Mouse (Mus musculus) intestine, embryonic 16.5 days (tissue): Measurements from ENCODE around the gene Slc23a2. TPM values are rescaled to one million over a fixed set of nuclear protein-coding genes. Genes with fewer than 3 reads are reported as not detected.

Source experiments
- ATAC-seq: fragments of 200-750 bp; cut with Nextera tagmentation; 2 replicates; pipeline ENCODE4 v1.8.0; 2017; ENCODE audit warnings: moderate TSS enrichment, moderate library complexity
- H3K27ac ChIP-seq: fragments of 300-500 bp; sonication (generic); 2 replicates; pipeline ENCODE4 v1.5.1; 2014; ENCODE audit warnings: mild to moderate bottlenecking, low read length
- H3K27me3 ChIP-seq: fragments of 300-500 bp; sonication (generic); replicated peaks from 2 replicates; pipeline ENCODE4 v1.6.1; 2014; ENCODE audit warnings: low read length, control low read depth, mixed read lengths; ENCODE audit not compliant: control insufficient read depth, insufficient read depth
- H3K36me3 ChIP-seq: fragments of 300-500 bp; sonication (generic); 2 replicates; pipeline ENCODE4 v1.6.1; 2014; ENCODE audit warnings: low read length, control low read depth; ENCODE audit not compliant: control insufficient read depth, insufficient read depth
- H3K4me1 ChIP-seq: fragments of 300-500 bp; sonication (generic); 2 replicates; pipeline ENCODE4 v1.6.1; 2014; ENCODE audit warnings: low read length, control low read depth, mixed read lengths; ENCODE audit not compliant: control insufficient read depth, insufficient read depth
- H3K4me2 ChIP-seq: fragments of 300-500 bp; sonication (generic); 2 replicates; pipeline ENCODE4 v1.6.1; 2014; ENCODE audit warnings: low read depth, low read length, control low read depth
- H3K4me3 ChIP-seq: fragments of 300-500 bp; sonication (generic); 2 replicates; pipeline ENCODE4 v1.5.1; 2014; ENCODE audit warnings: mild to moderate bottlenecking, low read length
- H3K9ac ChIP-seq: fragments of 300-500 bp; sonication (generic); 2 replicates; pipeline ENCODE4 v1.6.1; 2014; ENCODE audit warnings: low read depth, low read length
- H3K9me3 ChIP-seq: fragments of 300-500 bp; sonication (generic); 2 replicates; pipeline ENCODE4 v1.6.1; 2016; ENCODE audit warnings: low read length, control low read depth; ENCODE audit not compliant: control insufficient read depth
- WGBS: fragments of 180-500 bp; shearing (Covaris S2); extraction: QIAGEN DNeasy Blood & Tissue Kit; methylation state at CpG from one replicate; pipeline ENCODE4 v1.1.7; 2014; 5-methylcytosine and 5-hydroxymethylcytosine counted together
- polyA plus RNA-seq: library from polyadenylated mRNA; unstranded; fragments of >200 nt; fragmentation: Nextera tagmentation; extraction: Ambion mirVana; gene quantifications from 2 replicates; pipeline ENCODE4 v1.2.1, GENCODE M21; 2015

The Slc23a2 gene
- polyA plus RNA-seq, 1 experiment from 2014 or later, result 13.5 TPM

DNA sequence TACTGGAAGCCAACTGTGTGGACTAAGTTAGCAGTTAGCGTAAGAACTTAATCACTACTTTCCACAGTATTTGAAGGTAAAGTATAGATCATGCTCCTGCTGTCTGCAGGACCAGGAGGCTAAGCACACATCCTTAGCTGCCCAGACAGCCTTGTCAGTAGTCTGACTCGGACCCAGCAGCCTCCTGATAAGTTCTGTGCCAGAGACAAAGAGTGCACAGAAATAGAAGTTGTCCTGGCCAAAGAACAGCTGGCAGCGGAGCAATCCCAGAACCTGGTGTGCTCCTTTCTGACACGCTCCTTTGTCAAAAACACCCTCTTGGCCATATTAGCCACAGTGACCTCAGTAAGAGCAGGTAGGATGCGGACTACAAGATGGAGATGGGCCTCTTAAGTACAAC, 65.8 kb downstream of the Slc23a2 start:
- no peaks in the 10 kb centered on the region for H3K9me3 ChIP-seq
- no peaks in the 10 kb centered on the region for H3K4me1 ChIP-seq
- H3K4me2 ChIP-seq, result no peak overlapping the region
- H3K27me3 ChIP-seq, result no peaks in the 10 kb centered on the region
- no peak overlapping the region for H3K27ac ChIP-seq
- no peak overlapping the region for H3K9ac ChIP-seq
- WGBS, result 80% methylated on average over 5 of the region's 5 CpGs
- no peak for ATAC-seq
- 0 out of 2 replicates have a peak, but pooled peaks cover 8% of the 10 kb centered on the region for H3K36me3 ChIP-seq
- H3K4me3 ChIP-seq, result no peak overlapping the region

DNA sequence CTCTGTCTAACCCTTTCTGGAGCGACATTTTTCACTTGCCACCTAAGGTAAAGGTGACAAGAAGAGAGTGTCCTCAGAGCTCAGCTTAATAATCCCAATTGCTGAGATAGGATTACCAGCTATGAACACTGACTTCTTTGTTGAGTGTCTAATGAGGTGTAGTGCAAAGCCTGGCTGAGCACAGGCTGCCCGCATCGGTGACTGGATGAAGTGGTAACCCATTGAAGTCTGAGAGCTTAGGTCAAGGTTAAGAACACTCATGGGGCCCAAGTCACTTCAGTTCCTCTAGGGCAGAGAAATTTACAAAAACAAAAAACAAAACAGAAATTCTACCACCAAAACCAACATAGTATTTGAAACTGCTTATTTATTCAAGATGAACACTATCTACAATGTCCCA, 71.9 kb downstream of the Slc23a2 start:
- Histone ChIP-seq H3K9ac (no peak overlapping the region), H3K4me1 (no peaks in the 10 kb centered on the region), H3K4me3 (no peak overlapping the region), H3K27me3 (no peaks in the 10 kb centered on the region), H3K27ac (no peak overlapping the region), H3K36me3 (peaks cover 13% of the 10 kb centered on the region; the same call in 1 of the 2 replicates), H3K4me2 (no peak overlapping the region), H3K9me3 (no peaks in the 10 kb centered on the region)
- WGBS, result 84% methylated on average over 3 of the region's 3 CpGs
- ATAC-seq, result no peak

DNA sequence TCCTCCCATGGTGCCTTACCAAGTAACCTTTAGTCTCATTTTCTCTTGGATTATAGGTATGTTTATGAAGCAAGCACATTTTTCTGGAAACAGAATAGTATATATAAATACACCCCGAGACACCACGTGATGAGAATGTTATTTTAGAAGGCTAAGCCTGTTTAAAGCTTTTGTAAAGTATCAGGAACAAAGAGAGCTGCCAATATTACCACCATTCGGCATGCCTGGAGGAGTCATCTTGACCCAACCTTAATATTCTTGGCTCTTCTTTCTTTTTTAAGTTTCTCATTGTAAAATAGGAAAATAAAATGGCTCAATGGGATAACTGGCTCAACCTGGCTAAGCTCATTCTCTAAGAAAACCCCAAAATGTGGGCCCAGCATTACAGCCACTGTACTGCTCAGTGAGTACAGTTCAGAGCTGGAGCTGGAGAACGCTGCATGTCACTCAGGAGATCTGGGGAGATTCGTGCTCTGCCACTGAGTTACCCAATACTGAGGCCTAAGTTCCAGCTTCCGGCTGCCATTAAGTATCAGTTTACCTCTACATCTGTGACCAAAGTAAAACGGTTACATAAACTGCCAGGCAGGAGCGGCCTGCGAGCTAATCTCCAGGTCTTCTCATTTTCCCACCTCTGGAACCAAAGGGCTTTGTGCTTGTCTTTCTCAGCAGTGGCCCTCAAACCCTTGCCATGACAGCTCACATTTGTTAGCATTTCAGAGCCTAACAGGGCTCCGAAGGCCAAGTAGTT, 74.7 kb downstream of the Slc23a2 start:
- no peak for ATAC-seq
- no peaks in the 10 kb centered on the region for H3K27me3 ChIP-seq
- H3K4me1 ChIP-seq, result no peaks in the 10 kb centered on the region
- no peak overlapping the region for H3K27ac ChIP-seq
- H3K36me3 ChIP-seq, result peaks cover 13% of the 10 kb centered on the region; the same call in 1 of the 2 replicates
- H3K4me2 ChIP-seq, result no peak overlapping the region
- no peak overlapping the region for H3K9ac ChIP-seq
- H3K9me3 ChIP-seq, result no peaks in the 10 kb centered on the region
- no peak overlapping the region for H3K4me3 ChIP-seq
- 90% methylated on average over 10 of the region's 10 CpGs for WGBS

DNA sequence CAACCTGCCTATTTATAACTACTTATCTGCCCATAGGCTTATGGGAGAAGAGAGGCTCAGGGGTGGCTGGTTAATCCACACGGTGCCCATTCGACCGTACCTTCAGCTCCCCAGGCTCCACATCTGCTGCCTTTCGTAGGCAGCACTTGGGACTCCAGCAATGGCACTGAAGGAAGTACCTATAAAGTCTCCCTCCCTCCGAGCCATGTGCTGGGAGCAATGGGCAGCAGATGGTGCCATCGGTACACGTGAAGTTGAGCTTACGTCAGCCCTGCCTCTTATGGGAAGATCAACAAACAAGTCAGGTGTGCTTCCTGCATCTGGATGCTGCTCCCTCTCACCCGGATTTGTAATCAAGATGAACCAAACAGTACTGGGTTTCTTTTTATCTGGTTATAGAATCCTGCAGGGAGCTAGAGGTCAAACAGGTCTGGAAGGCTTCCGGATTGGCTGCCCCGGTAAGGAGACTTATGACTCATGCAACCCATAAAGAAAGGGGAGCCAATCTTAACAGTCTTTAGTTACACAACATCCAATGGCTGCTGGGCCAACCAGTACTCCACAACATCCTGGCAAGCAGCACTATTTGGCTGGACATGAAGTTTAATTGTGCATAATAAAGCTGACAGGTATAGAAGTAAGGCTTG, 80.6 kb downstream of the Slc23a2 start:
- H3K27me3 ChIP-seq, result no peaks in the 10 kb centered on the region
- peak; percentile 79 for ATAC-seq
- 58% methylated on average over 11 of the region's 11 CpGs for WGBS

DNA sequence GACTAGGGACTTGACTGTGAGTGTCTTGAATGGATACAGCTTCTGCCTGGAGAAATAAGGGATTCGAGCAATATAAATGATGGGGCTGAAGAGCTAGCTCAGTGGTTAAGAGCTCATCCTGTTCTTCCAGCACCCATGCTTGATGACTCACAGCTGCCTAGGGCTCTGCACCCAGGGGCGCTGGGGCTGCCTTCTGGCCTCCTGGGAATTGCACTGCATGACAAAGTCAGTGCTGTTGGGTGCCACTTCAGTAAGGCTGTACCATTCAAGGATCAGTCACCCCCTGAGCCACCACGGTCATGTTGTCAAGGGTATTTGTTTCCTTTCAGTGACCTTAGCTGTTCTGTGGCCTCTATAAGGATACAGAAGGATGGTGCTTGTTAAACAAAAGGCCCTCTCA, 81.1 kb downstream of the Slc23a2 start:
- WGBS, result 65% methylated on average over 3 of the region's 3 CpGs
- Histone ChIP-seq H3K27me3 (no peaks in the 10 kb centered on the region), H3K4me1 (peaks cover 5% of the 10 kb centered on the region; the same call in 1 of the 2 replicates), H3K9ac (no peak overlapping the region), H3K9me3 (no peaks in the 10 kb centered on the region), H3K4me3 (no peak overlapping the region), H3K4me2 (no peak overlapping the region), H3K36me3 (0 out of 2 replicates have a peak, but pooled peaks cover 2% of the 10 kb centered on the region), H3K27ac (no peak overlapping the region; the same call in 1 of the 2 replicates)
- peak; percentile 35 for ATAC-seq

More for the DNA sequence above, 80.6 kb downstream of the Slc23a2 start:
- no peak overlapping the region for H3K4me2 ChIP-seq
- H3K4me3 ChIP-seq, result no peak overlapping the region
- no peaks in the 10 kb centered on the region for H3K9me3 ChIP-seq
- no peak overlapping the region; the same call in 1 of the 2 replicates for H3K27ac ChIP-seq
- peaks cover 5% of the 10 kb centered on the region; the same call in 1 of the 2 replicates for H3K4me1 ChIP-seq
- no peak overlapping the region for H3K9ac ChIP-seq
- 0 out of 2 replicates have a peak, but pooled peaks cover 2% of the 10 kb centered on the region for H3K36me3 ChIP-seq

DNA sequence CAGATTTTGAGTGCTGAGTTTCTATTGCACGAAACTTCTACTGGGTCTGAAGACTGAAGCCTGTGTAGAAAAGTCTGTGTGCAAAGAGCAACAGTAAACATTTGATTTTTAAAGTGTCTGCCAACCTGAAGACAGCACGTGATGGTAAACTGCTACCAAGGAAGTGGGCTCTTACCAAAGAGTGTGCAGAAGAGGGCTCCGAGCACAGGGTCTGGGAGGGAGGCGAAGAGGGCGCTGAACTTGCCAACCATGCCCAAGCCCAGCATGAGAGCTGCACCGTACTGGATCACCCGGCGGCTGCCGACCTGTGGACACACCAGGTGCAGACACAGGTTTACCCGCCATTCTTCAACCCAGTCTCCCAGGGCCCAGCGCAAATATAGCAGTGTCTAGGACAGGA, 83.0 kb downstream of the Slc23a2 start:
- 93% methylated on average over 11 of the region's 11 CpGs for WGBS
- Histone ChIP-seq H3K27ac (no peak overlapping the region), H3K9me3 (no peaks in the 10 kb centered on the region), H3K4me2 (no peak overlapping the region), H3K27me3 (no peaks in the 10 kb centered on the region), H3K4me1 (peaks cover 5% of the 10 kb centered on the region; the same call in 1 of the 2 replicates), H3K36me3 (peaks cover 2% of the 10 kb centered on the region; the same call in 1 of the 2 replicates), H3K9ac (no peak overlapping the region), H3K4me3 (no peak overlapping the region)
- ATAC-seq, result no peak

DNA sequence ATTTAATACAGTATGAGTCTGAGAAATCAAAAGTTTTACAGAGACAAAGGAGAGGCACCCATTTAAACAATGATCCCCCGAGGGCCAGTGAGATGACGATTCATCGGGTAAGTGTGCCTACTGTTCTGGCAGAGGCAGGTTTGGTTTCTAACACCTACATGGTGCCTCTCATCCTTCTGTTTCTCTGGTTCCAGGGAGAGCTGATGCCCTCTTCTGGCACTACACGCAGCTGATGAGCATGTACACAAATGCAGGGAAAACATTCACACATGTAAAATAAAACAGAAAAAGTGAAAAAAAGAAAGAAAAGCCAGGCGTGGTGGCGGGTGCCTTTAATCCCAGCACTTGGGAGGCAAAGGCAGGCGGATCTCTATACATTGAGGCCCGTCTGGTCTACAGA, 85.0 kb downstream of the Slc23a2 start:
- H3K9me3 ChIP-seq, result no peaks in the 10 kb centered on the region
- no peaks in the 10 kb centered on the region for H3K27me3 ChIP-seq
- no peak overlapping the region for H3K4me2 ChIP-seq
- peaks cover 7% of the 10 kb centered on the region; the same call in 1 of the 2 replicates for H3K36me3 ChIP-seq
- H3K4me3 ChIP-seq, result no peak overlapping the region
- no peak overlapping the region for H3K27ac ChIP-seq
- no peak for ATAC-seq
- no peak overlapping the region for H3K9ac ChIP-seq
- 90% methylated on average over 8 of the region's 8 CpGs for WGBS
- peaks cover 9% of the 10 kb centered on the region; the same call in 1 of the 2 replicates for H3K4me1 ChIP-seq

DNA sequence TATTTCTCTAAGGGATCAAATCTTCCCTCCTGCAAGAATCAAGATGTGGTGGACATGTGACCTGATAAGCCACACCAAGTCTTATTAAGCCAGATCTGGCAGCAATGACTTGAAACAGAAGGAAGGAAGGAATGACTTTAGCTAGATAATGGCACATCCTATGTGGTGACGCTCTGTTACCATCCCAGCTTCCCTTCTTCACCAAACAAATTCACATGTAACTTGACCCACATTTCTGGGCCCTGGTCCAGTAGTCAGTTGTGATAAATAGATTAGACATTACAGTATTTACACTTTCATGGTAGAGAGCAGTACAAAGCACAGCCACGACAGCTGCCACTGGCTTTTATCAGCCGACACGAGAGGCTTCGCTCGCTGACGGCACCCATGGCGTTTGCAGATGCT, 89.6 kb downstream of the Slc23a2 start:
- Histone ChIP-seq H3K27me3 (no peaks in the 10 kb centered on the region), H3K4me3 (no peak overlapping the region), H3K36me3 (peaks cover 5% of the 10 kb centered on the region; the same call in 1 of the 2 replicates), H3K9ac (no peak overlapping the region), H3K4me2 (no peak overlapping the region), H3K27ac (peak overlapping the region; percentile 35), H3K9me3 (no peaks in the 10 kb centered on the region), H3K4me1 (peaks cover 5% of the 10 kb centered on the region; the same call in 1 of the 2 replicates)
- 54% methylated on average over 8 of the region's 8 CpGs for WGBS
- peak; percentile 72 for ATAC-seq

DNA sequence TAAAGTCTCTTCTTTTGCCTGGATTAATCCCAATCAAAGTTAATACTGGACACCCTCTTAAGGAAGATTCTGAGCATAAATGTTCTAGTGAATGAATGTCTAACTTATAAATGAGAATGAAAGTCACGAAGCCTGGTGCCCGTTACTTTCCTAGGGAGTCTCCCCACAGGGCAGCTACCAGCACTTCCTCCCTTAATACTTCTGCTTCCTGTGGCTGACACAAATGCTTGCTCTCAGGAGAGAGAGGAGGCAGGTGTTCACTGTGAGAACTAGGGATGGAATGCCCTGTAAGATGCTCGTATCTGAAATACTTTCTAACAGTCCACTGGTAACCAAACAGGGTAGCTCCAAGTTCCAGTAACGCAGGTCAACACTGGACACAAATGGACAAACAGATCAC, 91.1 kb downstream of the Slc23a2 start:
- no peak overlapping the region for H3K4me3 ChIP-seq
- no peak for ATAC-seq
- 87% methylated on average over 4 of the region's 4 CpGs for WGBS

More for the DNA sequence above, 91.1 kb downstream of the Slc23a2 start:
- H3K4me2 ChIP-seq, result no peak overlapping the region
- no peaks in the 10 kb centered on the region for H3K9me3 ChIP-seq
- H3K4me1 ChIP-seq, result peaks cover 5% of the 10 kb centered on the region; the same call in 1 of the 2 replicates
- no peaks in the 10 kb centered on the region for H3K27me3 ChIP-seq
- no peak overlapping the region for H3K27ac ChIP-seq
- peaks cover 5% of the 10 kb centered on the region; the same call in 1 of the 2 replicates for H3K36me3 ChIP-seq
- H3K9ac ChIP-seq, result no peak overlapping the region
